Mouse (Mus musculus) heart, embryonic 12.5 days (tissue): ENCODE data around the gene Cox5a. TPM values are rescaled to one million over a fixed set of nuclear protein-coding genes. Genes with fewer than 3 reads are reported as not detected.
A peak's percentile ranks its signal among the peaks of the same experiment; 100 is the strongest.

ENCODE experiments used
- ATAC-seq: fragments of 200-750 bp; cut with Nextera tagmentation; 2 replicates; pipeline ENCODE4 v1.8.0; 2017; ENCODE audit warnings: moderate TSS enrichment, moderate library complexity; ENCODE audit not compliant: insufficient number of reproducible peaks, low FRiP score
- H3K27ac ChIP-seq: fragments of 300-500 bp; sonication (generic); 2 replicates; pipeline ENCODE4 v1.5.1; 2016; ENCODE audit warnings: mild to moderate bottlenecking, moderate library complexity; ENCODE audit not compliant: poor library complexity, severe bottlenecking
- H3K27me3 ChIP-seq: fragments of 300-500 bp; sonication (generic); replicated peaks from 2 replicates; pipeline ENCODE4 v1.6.1; 2016; ENCODE audit warnings: mild to moderate bottlenecking, moderate library complexity
- H3K36me3 ChIP-seq: fragments of 300-500 bp; sonication (generic); 2 replicates; pipeline ENCODE4 v1.6.1; 2016; ENCODE audit warnings: mild to moderate bottlenecking, moderate library complexity
- H3K4me1 ChIP-seq: fragments of 300-500 bp; sonication (generic); replicated peaks from 2 replicates; pipeline ENCODE4 v1.6.1; 2016; ENCODE audit warnings: mild to moderate bottlenecking
- H3K4me2 ChIP-seq: fragments of 300-500 bp; sonication (generic); 2 replicates; pipeline ENCODE4 v1.6.1; 2016; ENCODE audit warnings: mild to moderate bottlenecking, moderate library complexity
- H3K4me3 ChIP-seq: fragments of 300-500 bp; sonication (generic); 2 replicates; pipeline ENCODE4 v1.5.1; 2016; ENCODE audit warnings: mild to moderate bottlenecking
- H3K9ac ChIP-seq: fragments of 300-500 bp; sonication (generic); 2 replicates; pipeline ENCODE4 v1.6.1; 2016; ENCODE audit warnings: mild to moderate bottlenecking, moderate library complexity
- H3K9me3 ChIP-seq: fragments of 300-500 bp; sonication (generic); replicated peaks from 2 replicates; pipeline ENCODE4 v1.6.1; 2016; ENCODE audit warnings: mild to moderate bottlenecking, moderate library complexity
- WGBS: fragments of 180-500 bp; shearing (Covaris S2); methylation state at CpG from one replicate; pipeline ENCODE4 v1.1.7; 2016; 5-methylcytosine and 5-hydroxymethylcytosine counted together
- polyA plus RNA-seq: library from polyadenylated mRNA; unstranded; fragments of >200 nt; fragmentation: Nextera tagmentation; extraction: Ambion mirVana; gene quantifications from 2 replicates; pipeline ENCODE4 v1.2.1, GENCODE M21; 2016

Cox5a gene
- polyA plus RNA-seq, 1 experiment from 2014 or later = 1,377 TPM

DNA sequence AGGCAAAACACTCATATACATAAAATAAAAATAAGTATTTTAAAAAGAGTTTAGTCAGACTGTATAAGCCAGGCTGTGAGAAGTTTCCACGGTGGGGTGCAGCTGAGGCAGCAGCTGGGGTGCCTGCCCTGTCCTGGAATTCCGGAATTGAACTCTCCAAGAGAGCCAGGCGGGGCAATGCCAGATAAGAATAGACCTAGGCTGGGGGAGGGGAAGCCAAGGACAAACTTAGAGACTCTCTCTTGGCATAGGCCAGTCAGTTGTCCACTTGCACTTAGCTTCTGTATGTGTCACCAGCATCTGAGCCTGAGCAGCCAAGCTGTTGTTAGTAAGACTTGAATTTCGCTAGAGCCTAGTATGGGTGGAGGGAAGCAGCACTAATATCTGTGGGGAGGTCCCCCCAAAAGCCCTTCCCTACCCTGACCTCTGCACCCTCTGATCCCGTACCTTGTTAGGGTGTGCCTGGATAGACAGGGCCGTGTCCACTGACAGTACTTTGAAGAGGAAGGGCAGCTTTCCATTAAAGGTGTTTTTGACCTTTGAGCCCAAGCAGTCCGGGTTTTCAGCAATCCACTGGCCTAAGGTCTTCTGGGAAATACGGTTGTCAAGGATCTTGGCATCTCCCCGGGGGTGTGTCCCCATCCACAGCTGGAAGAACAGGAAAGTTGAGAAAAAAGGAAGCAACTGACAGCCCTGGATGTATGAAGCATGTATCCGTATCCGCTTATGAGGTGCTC, 29.2 kb downstream of the Cox5a start:
- Histone ChIP-seq H3K27me3 (no peaks in the 10 kb centered on the region), H3K9me3 (no peaks in the 10 kb centered on the region), H3K9ac (peak overlapping the region; percentile 36; the same call in 1 of the 2 replicates), H3K27ac (peak overlapping the region; percentile 93), H3K4me3 (peak overlapping the region; percentile 9; the same call in 1 of the 2 replicates), H3K36me3 (peaks cover 39% of the 10 kb centered on the region), H3K4me1 (peaks cover 42% of the 10 kb centered on the region), H3K4me2 (peak overlapping the region; percentile 43)
- 56% methylated on average over 11 of the region's 11 CpGs for WGBS
- ATAC-seq = peak; percentile 52; the same call in 1 of the 2 replicates

DNA sequence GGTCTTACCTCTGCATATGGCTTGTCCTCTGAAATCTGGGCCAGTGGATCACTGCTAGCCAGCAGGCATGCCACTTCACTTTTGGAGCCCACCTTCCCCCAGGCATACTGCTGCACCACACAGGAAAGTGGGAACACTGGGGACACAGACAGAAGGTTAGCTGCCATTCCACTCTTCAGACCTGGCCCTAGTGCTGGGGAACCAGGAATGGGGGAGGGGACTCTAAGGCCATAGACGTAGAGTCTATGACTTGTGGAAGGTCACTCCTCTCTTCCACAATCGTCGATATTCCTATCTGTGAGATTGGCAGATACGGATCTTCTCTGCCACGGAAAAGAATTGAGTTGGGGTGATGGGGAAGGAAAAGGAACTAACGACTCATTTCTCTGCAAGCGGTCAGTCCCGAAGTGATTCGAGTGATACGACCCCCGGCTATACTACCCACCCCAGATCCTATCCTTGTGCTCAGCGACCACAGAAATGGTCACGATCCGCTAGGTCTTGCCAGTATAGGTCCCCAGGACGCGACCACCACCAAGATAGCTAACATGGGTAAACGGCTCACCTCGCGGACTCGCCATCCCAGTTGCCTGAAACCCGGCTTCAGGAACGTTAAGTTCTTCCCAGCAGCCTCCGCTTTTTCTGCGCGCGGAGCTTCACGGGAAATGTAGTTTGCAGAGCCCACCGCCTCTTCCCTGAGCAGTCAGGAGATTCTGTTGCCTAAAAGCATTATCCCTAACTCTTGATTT, 31.2 kb downstream of the Cox5a start, which contains the start of gene Mpi:
Mpi (minus strand) TSS at position 625 of the 749 bp plus-strand sequence.
- peak; percentile 40; the same call in 1 of the 2 replicates for ATAC-seq
- no peak within 1 kb of the TSS for H3K27ac ChIP-seq

DNA sequence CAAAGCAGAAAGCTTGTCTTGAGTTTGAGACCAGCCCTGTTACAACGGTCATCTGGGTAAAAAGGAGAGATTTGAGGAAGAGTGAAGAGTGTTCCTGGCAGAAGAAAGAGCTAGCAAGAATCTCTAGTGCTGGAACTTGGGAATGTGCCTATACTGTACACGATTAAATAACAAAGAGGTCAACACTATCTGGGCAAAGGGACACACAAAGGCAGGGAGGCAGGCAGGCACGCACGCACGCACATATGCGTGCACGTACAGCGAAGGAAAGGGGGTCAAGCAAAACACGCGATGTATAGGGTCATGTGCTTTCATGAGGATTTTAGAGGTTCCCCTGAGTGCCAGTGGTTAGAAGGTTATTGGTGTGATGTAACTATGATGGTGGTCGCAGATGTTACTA, 32.0 kb downstream of the Cox5a start:
- Histone ChIP-seq H3K27ac (no peak overlapping the region), H3K4me2 (no peak overlapping the region), H3K36me3 (peaks cover 15% of the 10 kb centered on the region), H3K4me1 (peaks cover 32% of the 10 kb centered on the region), H3K9ac (no peak overlapping the region), H3K9me3 (no peaks in the 10 kb centered on the region), H3K27me3 (no peaks in the 10 kb centered on the region), H3K4me3 (no peak overlapping the region)
- 64% methylated on average over 11 of the region's 11 CpGs for WGBS
- ATAC-seq = no peak

More for the DNA sequence above, 31.2 kb downstream of the Cox5a start, which contains the start of gene Mpi:
- Histone ChIP-seq H3K4me2 (peak within 1 kb of the TSS; percentile 84), H3K27me3 (no peaks in the 10 kb centered on the region), H3K9me3 (no peaks in the 10 kb centered on the region), H3K9ac (peak within 1 kb of the TSS; percentile 84), H3K36me3 (peaks cover 21% of the 10 kb centered on the region), H3K4me3 (peak within 1 kb of the TSS; percentile 79), H3K4me1 (peaks cover 40% of the 10 kb centered on the region)
- under 1% methylated on average over 28 of the region's 28 CpGs for WGBS

DNA sequence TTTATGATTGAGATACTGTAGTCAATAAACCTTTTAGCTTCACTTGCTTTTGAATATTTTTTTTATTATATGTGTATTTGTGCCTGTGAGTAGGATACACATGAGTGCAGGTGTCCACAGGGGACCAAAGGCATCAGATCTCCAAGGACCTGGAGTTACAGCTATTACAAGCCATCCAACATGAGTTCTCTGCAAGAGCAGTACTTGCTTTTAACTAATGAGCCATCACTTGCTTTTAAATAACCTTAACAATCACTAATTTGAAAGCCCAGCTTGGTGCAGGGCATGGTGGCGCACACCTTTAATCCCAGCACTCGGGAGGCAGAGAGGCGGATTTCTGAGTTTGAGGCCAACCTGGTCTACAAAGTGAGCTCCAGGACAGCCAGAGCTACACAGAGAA, 33.7 kb downstream of the Cox5a start:
- no peaks in the 10 kb centered on the region for H3K9me3 ChIP-seq
- no peak overlapping the region for H3K27ac ChIP-seq
- ATAC-seq = no peak
- peaks cover 17% of the 10 kb centered on the region for H3K4me1 ChIP-seq
- H3K27me3 ChIP-seq = no peaks in the 10 kb centered on the region
- H3K36me3 ChIP-seq = no peaks in the 10 kb centered on the region; the same call in 1 of the 2 replicates
- 63% methylated on average over 3 of the region's 3 CpGs for WGBS
- H3K9ac ChIP-seq = no peak overlapping the region
- H3K4me3 ChIP-seq = no peak overlapping the region
- H3K4me2 ChIP-seq = no peak overlapping the region

DNA sequence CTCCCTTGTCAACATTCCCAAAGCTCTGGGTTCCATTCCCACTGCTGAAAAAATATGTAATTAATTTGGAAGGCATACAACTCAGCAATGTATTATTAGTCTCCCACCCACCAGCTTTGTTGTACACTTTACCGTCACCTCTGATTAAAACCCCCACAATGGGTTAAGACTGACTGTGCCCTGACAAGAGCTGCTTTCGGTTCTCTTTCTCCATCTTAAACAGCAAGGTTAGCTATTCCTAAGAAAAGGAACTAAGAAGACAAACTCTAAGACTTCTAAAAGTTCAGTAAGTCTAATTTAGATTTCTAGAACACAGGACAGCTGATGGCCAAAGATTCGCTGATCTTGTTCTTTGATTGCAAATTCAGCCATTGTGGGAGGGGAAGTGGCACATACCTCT, 36.1 kb downstream of the Cox5a start:
- H3K4me2 ChIP-seq = no peak overlapping the region
- WGBS = 72% methylated on average over 3 of the region's 3 CpGs
- H3K27me3 ChIP-seq = no peaks in the 10 kb centered on the region
- H3K36me3 ChIP-seq = no peaks in the 10 kb centered on the region
- H3K4me1 ChIP-seq = peaks cover 15% of the 10 kb centered on the region
- H3K4me3 ChIP-seq = no peak overlapping the region
- H3K9ac ChIP-seq = no peak overlapping the region
- no peak overlapping the region for H3K27ac ChIP-seq
- no peak for ATAC-seq
- no peaks in the 10 kb centered on the region for H3K9me3 ChIP-seq

DNA sequence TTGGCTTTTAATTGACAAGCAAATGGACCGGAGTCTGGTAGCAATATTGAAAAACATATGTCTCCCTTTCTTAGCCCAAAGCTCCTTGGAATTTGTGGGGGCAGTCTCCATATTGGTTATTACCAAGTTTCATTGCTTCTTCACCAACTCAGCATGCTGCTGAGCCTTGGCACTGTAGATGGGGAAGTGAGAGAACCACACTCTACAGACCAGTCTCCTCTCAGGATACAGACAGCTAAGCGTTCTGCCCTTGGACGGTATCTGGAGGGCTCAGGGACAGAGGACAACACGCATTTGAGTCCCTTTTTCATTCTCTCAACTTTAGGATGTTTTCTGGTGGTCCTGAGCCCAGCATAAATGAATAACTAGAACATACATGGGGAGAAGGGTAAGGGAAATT, 37.6 kb downstream of the Cox5a start:
- no peaks in the 10 kb centered on the region for H3K27me3 ChIP-seq
- no peak overlapping the region for H3K4me3 ChIP-seq
- no peak overlapping the region for H3K9ac ChIP-seq
- WGBS = 68% methylated on average over 4 of the region's 4 CpGs
- H3K36me3 ChIP-seq = no peaks in the 10 kb centered on the region
- no peak for ATAC-seq
- peaks cover 25% of the 10 kb centered on the region for H3K4me1 ChIP-seq
- no peak overlapping the region for H3K27ac ChIP-seq
- H3K9me3 ChIP-seq = no peaks in the 10 kb centered on the region
- H3K4me2 ChIP-seq = no peak overlapping the region

DNA sequence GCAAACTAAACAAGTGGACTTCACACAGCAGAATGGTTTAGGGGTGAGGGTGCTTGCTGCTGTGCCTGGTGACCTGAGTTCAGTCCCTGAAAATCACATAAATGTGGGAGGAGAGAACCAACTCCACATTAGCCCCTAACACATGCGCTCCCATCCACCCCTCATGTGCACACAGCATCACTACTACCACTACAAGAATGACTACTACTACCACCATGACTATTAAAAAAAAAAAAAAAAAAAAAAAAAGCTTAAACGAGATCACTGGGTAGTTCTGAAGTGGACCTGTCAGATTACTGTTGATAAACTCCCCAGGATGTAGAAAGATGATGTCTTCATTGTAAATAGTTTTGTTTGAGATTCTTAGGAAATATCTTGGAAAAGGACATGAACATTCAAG, 38.5 kb downstream of the Cox5a start:
- Histone ChIP-seq H3K36me3 (no peaks in the 10 kb centered on the region), H3K4me3 (no peak overlapping the region), H3K4me2 (no peak overlapping the region), H3K9ac (no peak overlapping the region), H3K27me3 (no peaks in the 10 kb centered on the region), H3K27ac (no peak overlapping the region), H3K4me1 (peaks cover 25% of the 10 kb centered on the region), H3K9me3 (no peaks in the 10 kb centered on the region)
- WGBS = 72% methylated on average over 2 of the region's 2 CpGs
- no peak for ATAC-seq

DNA sequence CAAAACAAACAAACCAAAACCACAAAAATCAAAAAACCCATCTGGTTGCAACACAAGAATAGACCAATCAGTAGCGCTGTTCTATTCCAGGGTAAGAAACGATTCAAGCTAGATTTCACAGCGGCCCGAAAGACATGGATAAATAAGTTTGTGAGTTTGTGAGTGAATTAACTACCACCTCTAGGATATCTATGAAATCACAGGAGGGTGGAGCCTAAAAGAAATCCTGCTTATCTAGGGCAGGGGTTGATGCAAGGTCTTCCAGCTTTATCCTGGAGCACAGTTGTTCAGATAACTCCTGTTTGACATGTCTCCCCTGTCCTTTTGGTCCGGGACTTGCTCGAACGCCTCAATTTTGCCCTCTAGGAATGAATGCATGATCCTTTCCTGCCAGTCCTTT, 39.2 kb downstream of the Cox5a start:
- H3K27ac ChIP-seq = 0 out of 2 replicates have a peak overlapping the region, but pooled peaks have one; percentile 50
- no peaks in the 10 kb centered on the region for H3K36me3 ChIP-seq
- H3K9ac ChIP-seq = peak overlapping the region; percentile 80; the same call in 1 of the 2 replicates
- peak overlapping the region; percentile 88 for H3K4me2 ChIP-seq
- H3K4me3 ChIP-seq = peak overlapping the region; percentile 81
- 27% methylated on average over 7 of the region's 7 CpGs for WGBS
- no peak for ATAC-seq
- H3K27me3 ChIP-seq = no peaks in the 10 kb centered on the region
- no peaks in the 10 kb centered on the region for H3K9me3 ChIP-seq
- H3K4me1 ChIP-seq = peaks cover 28% of the 10 kb centered on the region

DNA sequence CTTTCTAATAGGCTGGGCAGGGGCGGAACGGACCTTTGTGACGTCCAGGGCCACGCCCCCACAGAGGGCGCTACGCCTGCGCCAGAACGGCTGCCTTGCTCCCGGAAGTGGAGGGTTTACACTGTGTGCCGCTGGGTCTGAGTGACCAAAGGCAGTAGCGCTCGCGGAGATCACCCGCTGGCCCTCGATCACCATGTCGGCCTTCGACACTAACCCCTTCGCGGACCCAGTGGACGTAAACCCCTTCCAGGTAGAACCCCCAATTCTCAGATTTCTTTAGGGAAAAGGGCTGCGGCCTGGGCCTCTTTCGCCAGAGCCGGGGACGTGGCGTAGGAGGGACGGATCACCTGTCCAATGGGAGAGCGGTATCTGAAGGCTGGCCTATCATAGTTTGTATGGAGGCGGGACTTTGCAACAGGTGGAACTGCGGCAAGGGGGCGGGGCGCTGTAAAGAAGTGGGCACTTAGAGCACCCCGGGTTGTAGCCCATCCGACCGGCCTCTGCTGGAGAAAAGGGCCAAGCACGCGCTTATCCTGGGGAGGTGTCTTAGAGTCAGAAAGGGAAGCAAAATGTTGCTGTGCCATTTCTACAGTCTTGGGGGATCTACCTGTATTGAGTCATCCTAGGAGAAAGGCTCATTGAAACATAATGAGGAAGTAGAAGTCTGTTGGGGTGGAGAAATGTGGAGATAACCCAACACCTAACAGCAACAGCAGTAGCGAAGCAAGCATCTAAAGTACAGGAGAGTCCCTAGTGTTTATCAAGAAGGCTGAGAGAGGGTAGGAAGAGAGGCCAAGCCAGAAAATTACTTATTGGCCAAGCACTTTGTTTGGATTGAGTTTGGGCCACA, 40.0 kb downstream of the Cox5a start, which contains the start of gene Scamp2:
Scamp2 (plus strand) TSS at position 83 of the 850 bp plus-strand sequence.
- Histone ChIP-seq H3K9ac (peak within 1 kb of the TSS; percentile 80), H3K4me3 (peak within 1 kb of the TSS; percentile 81), H3K36me3 (no peaks in the 10 kb centered on the region), H3K4me1 (peaks cover 37% of the 10 kb centered on the region), H3K9me3 (no peaks in the 10 kb centered on the region), H3K4me2 (peak within 1 kb of the TSS; percentile 88), H3K27ac (peak within 1 kb of the TSS; percentile 50; the same call in 1 of the 2 replicates), H3K27me3 (no peaks in the 10 kb centered on the region)
- ATAC-seq = peak; percentile 99
- under 1% methylated on average over 37 of the region's 37 CpGs for WGBS

DNA sequence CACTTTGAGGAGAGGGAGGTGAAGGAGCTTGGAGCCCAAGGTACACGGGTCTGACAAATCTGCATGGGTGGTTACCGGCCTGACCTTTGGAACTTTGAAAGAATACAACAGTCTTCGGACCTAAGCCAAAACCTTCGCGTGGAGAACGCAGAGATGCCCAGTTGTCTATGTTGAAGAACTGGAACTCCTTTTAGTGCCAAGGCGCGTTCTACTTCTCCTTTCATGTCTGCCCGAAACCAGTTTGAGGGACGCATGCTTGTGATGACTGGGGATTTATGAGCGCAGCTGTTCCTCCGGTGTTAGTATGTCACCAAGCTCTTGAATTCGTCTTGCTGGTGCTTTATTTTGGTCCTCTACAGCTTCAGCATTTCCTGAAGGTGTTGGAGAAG, 40.6 kb downstream of the Cox5a start:
- Histone ChIP-seq H3K4me1 (peaks cover 43% of the 10 kb centered on the region), H3K4me2 (peak overlapping the region; percentile 88), H3K9me3 (no peaks in the 10 kb centered on the region), H3K36me3 (no peaks in the 10 kb centered on the region), H3K4me3 (peak overlapping the region; percentile 81), H3K27me3 (no peaks in the 10 kb centered on the region), H3K27ac (no peak overlapping the region), H3K9ac (peak overlapping the region; percentile 80)
- WGBS = 79% methylated on average over 13 of the region's 13 CpGs
- no peak for ATAC-seq
